Mouse (Mus musculus): ENCODE data around the gene Fbxo36. TPM values are rescaled to one million over a fixed set of nuclear protein-coding genes. Genes with fewer than 3 reads are reported as not detected.

The Fbxo36 gene
- polyA plus RNA-seq, 1 experiment: 0.09 TPM

- Histone ChIP-seq H3K4me1 (ENCODE audit: control insufficient read depth) (peaks cover 12% of the 10 kb centered on the region), H3K4me3 (replicated peaks) (no peak overlapping the region), H3K27me3 (ENCODE audit: control insufficient read depth) (no peaks in the 10 kb centered on the region), H3K36me3 (ENCODE audit: control insufficient read depth) (no peaks in the 10 kb centered on the region), H3K9me3 (ENCODE audit: control insufficient read depth, low read length) (no peaks in the 10 kb centered on the region)
- no peak for TF ChIP-seq TAL1 (IDR thresholded peaks at IDR 0.05; ENCODE audit: low read length)
- no peak for TF ChIP-seq GATA1 (IDR thresholded peaks at IDR 0.05; ENCODE audit: low read length)
These were observed 27.1 kb downstream of the Fbxo36 start for GRCm38 (mm10) chr1:84866706-84867230.

DNA sequence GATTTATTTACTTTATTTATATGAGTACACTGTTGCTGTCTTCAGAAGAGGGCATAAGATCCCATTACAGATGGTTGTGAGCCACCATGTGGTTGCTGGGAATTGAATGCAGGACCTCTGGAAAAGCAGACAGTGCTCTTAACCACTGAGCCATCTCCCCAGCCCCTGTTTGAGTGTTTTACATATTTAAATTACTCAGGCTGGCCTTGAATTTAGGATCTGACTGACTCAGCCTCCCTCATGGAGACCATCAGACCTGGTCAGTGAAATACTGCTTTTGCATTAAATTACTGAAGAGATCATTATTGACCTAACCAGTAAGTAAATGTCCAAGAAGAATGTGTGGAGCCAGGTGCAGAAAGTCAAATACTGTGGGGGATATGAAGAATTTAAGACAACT, 28.7 kb downstream of the Fbxo36 start:
- H3K4me3 ChIP-seq (replicated peaks): no peak overlapping the region
- no peaks in the 10 kb centered on the region for H3K9me3 ChIP-seq (ENCODE audit: control insufficient read depth, low read length)
- peaks cover 9% of the 10 kb centered on the region for H3K4me1 ChIP-seq (ENCODE audit: control insufficient read depth)
- H3K27me3 ChIP-seq (ENCODE audit: control insufficient read depth): no peaks in the 10 kb centered on the region
- no peak for TF ChIP-seq TAL1 (IDR thresholded peaks at IDR 0.05; ENCODE audit: low read length)
- no peak for TF ChIP-seq GATA1 (IDR thresholded peaks at IDR 0.05; ENCODE audit: low read length)
- no peaks in the 10 kb centered on the region for H3K36me3 ChIP-seq (ENCODE audit: control insufficient read depth)

- no peaks in the 10 kb centered on the region for H3K9me3 ChIP-seq (ENCODE audit: control insufficient read depth, low read length)
- H3K4me1 ChIP-seq (ENCODE audit: control insufficient read depth): peaks cover 9% of the 10 kb centered on the region
- no peaks in the 10 kb centered on the region for H3K27me3 ChIP-seq (ENCODE audit: control insufficient read depth)
- no peak for TF ChIP-seq TAL1 (IDR thresholded peaks at IDR 0.05; ENCODE audit: low read length)
- TF ChIP-seq GATA1 (IDR thresholded peaks at IDR 0.05; ENCODE audit: low read length): no peak
- no peaks in the 10 kb centered on the region for H3K36me3 ChIP-seq (ENCODE audit: control insufficient read depth)
- H3K4me3 ChIP-seq (replicated peaks): no peak overlapping the region
These were observed 29.2 kb downstream of the Fbxo36 start for GRCm38 (mm10) chr1:84868841-84869240.

- Histone ChIP-seq H3K4me3 (replicated peaks) (no peak overlapping the region), H3K9me3 (ENCODE audit: control insufficient read depth, low read length) (no peaks in the 10 kb centered on the region), H3K4me1 (ENCODE audit: control insufficient read depth) (peaks cover 9% of the 10 kb centered on the region), H3K27me3 (ENCODE audit: control insufficient read depth) (no peaks in the 10 kb centered on the region), H3K36me3 (ENCODE audit: control insufficient read depth) (no peaks in the 10 kb centered on the region)
- TF ChIP-seq GATA1 (IDR thresholded peaks at IDR 0.05; ENCODE audit: low read length) (no peak), TAL1 (IDR thresholded peaks at IDR 0.05; ENCODE audit: low read length) (no peak)
These were observed 29.9 kb downstream of the Fbxo36 start for GRCm38 (mm10) chr1:84869498-84869897.

GRCm38 (mm10) chr1:84871131-84871530, 31.5 kb downstream of the Fbxo36 start:
- no peak for TF ChIP-seq TAL1 (IDR thresholded peaks at IDR 0.05; ENCODE audit: low read length)
- TF ChIP-seq GATA1 (IDR thresholded peaks at IDR 0.05; ENCODE audit: low read length): no peak
- Histone ChIP-seq H3K9me3 (ENCODE audit: control insufficient read depth, low read length) (no peaks in the 10 kb centered on the region), H3K4me3 (replicated peaks) (no peak overlapping the region), H3K36me3 (ENCODE audit: control insufficient read depth) (no peaks in the 10 kb centered on the region), H3K4me1 (ENCODE audit: control insufficient read depth) (peaks cover 9% of the 10 kb centered on the region), H3K27me3 (ENCODE audit: control insufficient read depth) (no peaks in the 10 kb centered on the region)

GRCm38 (mm10) chr1:84872105-84872504, 32.5 kb downstream of the Fbxo36 start:
- H3K4me1 ChIP-seq (ENCODE audit: control insufficient read depth): peaks cover 9% of the 10 kb centered on the region
- H3K9me3 ChIP-seq (ENCODE audit: control insufficient read depth, low read length): no peaks in the 10 kb centered on the region
- H3K4me3 ChIP-seq (replicated peaks): no peak overlapping the region

DNA sequence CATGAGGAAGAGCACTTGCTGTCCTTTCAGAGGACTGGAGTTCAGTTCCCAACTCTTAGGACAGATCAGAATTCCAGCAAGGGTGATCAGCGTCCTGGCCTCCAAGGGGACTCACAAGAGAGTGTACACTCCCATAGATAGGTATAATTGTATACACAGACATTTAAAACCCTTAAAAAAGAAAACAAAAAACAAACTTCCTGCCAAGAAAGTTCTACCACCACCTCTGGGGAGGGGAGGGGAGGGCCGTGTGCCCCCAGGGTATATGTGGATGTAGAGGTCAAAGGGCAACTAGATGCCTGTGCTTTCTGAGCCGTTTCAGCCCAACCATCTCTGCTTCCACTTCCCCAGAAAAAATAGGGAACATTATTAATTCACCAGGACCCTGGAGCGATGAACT, 33.3 kb downstream of the Fbxo36 start:
- TF ChIP-seq GATA1 (IDR thresholded peaks at IDR 0.05; ENCODE audit: low read length) (no peak), TAL1 (IDR thresholded peaks at IDR 0.05; ENCODE audit: low read length) (no peak)
- Histone ChIP-seq H3K36me3 (ENCODE audit: control insufficient read depth) (no peaks in the 10 kb centered on the region), H3K4me1 (ENCODE audit: control insufficient read depth) (peaks cover 9% of the 10 kb centered on the region), H3K9me3 (ENCODE audit: control insufficient read depth, low read length) (no peaks in the 10 kb centered on the region), H3K4me3 (replicated peaks) (no peak overlapping the region), H3K27me3 (ENCODE audit: control insufficient read depth) (no peaks in the 10 kb centered on the region)

More at GRCm38 (mm10) chr1:84872105-84872504, 32.5 kb downstream of the Fbxo36 start:
- Histone ChIP-seq H3K36me3 (ENCODE audit: control insufficient read depth) (no peaks in the 10 kb centered on the region), H3K27me3 (ENCODE audit: control insufficient read depth) (no peaks in the 10 kb centered on the region)
- no peak for TF ChIP-seq GATA1 (IDR thresholded peaks at IDR 0.05; ENCODE audit: low read length)
- no peak for TF ChIP-seq TAL1 (IDR thresholded peaks at IDR 0.05; ENCODE audit: low read length)

GRCm38 (mm10) chr1:84877590-84877989, 37.9 kb downstream of the Fbxo36 start:
- no peaks in the 10 kb centered on the region for H3K36me3 ChIP-seq (ENCODE audit: control insufficient read depth)
- no peaks in the 10 kb centered on the region for H3K9me3 ChIP-seq (ENCODE audit: control insufficient read depth, low read length)
- H3K4me3 ChIP-seq (replicated peaks): no peak overlapping the region
- TF ChIP-seq GATA1 (IDR thresholded peaks at IDR 0.05; ENCODE audit: low read length) (no peak), TAL1 (IDR thresholded peaks at IDR 0.05; ENCODE audit: low read length) (no peak)
- no peaks in the 10 kb centered on the region for H3K27me3 ChIP-seq (ENCODE audit: control insufficient read depth)
- no peaks in the 10 kb centered on the region for H3K4me1 ChIP-seq (ENCODE audit: control insufficient read depth)

GRCm38 (mm10) chr1:84879571-84880120, 40.0 kb downstream of the Fbxo36 start:
- no peaks in the 10 kb centered on the region for H3K27me3 ChIP-seq (ENCODE audit: control insufficient read depth)
- no peaks in the 10 kb centered on the region for H3K9me3 ChIP-seq (ENCODE audit: control insufficient read depth, low read length)
- no peaks in the 10 kb centered on the region for H3K4me1 ChIP-seq (ENCODE audit: control insufficient read depth)
- no peaks in the 10 kb centered on the region for H3K36me3 ChIP-seq (ENCODE audit: control insufficient read depth)
- TF ChIP-seq TAL1 (IDR thresholded peaks at IDR 0.05; ENCODE audit: low read length) (no peak), GATA1 (IDR thresholded peaks at IDR 0.05; ENCODE audit: low read length) (no peak)
- H3K4me3 ChIP-seq (replicated peaks): no peak overlapping the region

All from erythroblast, embryonic 14.5 days (primary cell).